8 mouse cellular contexts compared by ENCODE assay signal in the genomic region with DNA sequence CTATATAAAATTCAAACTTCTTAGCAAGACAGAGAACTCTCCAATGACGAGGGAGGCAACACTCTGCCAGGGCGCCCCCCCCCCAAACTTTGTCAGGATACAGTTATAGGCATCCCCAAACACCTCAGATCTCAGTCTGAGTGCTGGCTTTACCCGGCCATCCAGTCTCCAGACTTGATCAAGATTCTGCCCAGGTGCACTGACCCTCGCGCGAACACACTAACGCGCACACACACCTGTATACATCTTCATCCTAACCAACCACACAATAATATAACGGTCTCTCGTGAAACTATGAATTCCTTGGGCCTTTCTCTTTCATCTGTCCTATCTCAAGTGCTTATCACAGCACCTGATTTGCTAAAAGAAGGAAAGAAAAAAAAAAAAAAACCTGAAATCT. TPM values are rescaled to one million over a fixed set of nuclear protein-coding genes. Genes with fewer than 3 reads are reported as not detected.
DNase-seq lines count a peak whose midpoint lies in the region; ATAC-seq and TF ChIP-seq lines count a peak whose summit lies in the region.

No protein-coding gene starts in this region.

- H3K9me3 ChIP-seq in embryonic facial prominence, embryonic 11.5 days (replicated peaks; ENCODE audit: control insufficient read depth, low read length): no peaks in the 10 kb centered on the region
- H3K9me3 ChIP-seq in hindbrain, embryonic 13.5 days: no peaks in the 10 kb centered on the region
- no peaks in the 10 kb centered on the region for H3K9me3 ChIP-seq in midbrain, embryonic 16.5 days (replicated peaks; ENCODE audit: control insufficient read depth, low read length, poor library complexity, severe bottlenecking)

- WGBS in embryonic facial prominence, embryonic 11.5 days: 11% methylated on average over 10 of the region's 10 CpGs
- WGBS in hindbrain, embryonic 13.5 days: 14% methylated on average over 10 of the region's 10 CpGs
- WGBS in midbrain, embryonic 16.5 days: 8% methylated on average over 10 of the region's 10 CpGs

- H3K4me1 ChIP-seq in embryonic facial prominence, embryonic 11.5 days (ENCODE audit: control insufficient read depth, insufficient read depth, low read length): peaks cover 4% of the 10 kb centered on the region; the same call in 1 of the 2 replicates
- peaks cover 27% of the 10 kb centered on the region for H3K4me1 ChIP-seq in hindbrain, embryonic 13.5 days (replicated peaks)
- peaks cover 23% of the 10 kb centered on the region for H3K4me1 ChIP-seq in midbrain, embryonic 16.5 days (ENCODE audit: control insufficient read depth, insufficient read depth, low read length)

- peak overlapping the region; percentile 99; the same call in 1 of the 2 replicates for H3K27ac ChIP-seq in left cerebral cortex, adult 2 months
- H3K27ac ChIP-seq in embryonic facial prominence, embryonic 11.5 days (replicated peaks; ENCODE audit: low read depth, low read length): no peak overlapping the region
- peak overlapping the region; percentile 95 for H3K27ac ChIP-seq in hindbrain, embryonic 13.5 days
- H3K27ac ChIP-seq in midbrain, embryonic 16.5 days (ENCODE audit: low read length): peak overlapping the region; percentile 92

- H3K36me3 ChIP-seq in embryonic facial prominence, embryonic 11.5 days (replicated peaks; ENCODE audit: control insufficient read depth, insufficient read depth, low read depth, low read length): no peaks in the 10 kb centered on the region
- no peaks in the 10 kb centered on the region for H3K36me3 ChIP-seq in hindbrain, embryonic 13.5 days
- no peaks in the 10 kb centered on the region for H3K36me3 ChIP-seq in midbrain, embryonic 16.5 days (ENCODE audit: control insufficient read depth, insufficient read depth, low read length)

- DNase-seq in left cerebral cortex, adult 2 months (ENCODE audit: extremely low spot score in 1 of 2, low spot score in 2 of 2): peak in 1 of 2 experiments; percentile 9
- no peak for DNase-seq in left cerebral cortex, postnatal 4 days
- no peak for DNase-seq in embryonic facial prominence, embryonic 11.5 days (ENCODE audit: low spot score)
- DNase-seq in adrenal gland, adult 2 months: no peak
- DNase-seq in left cerebral cortex, postnatal 10 days (ENCODE audit: extremely low spot score in 1 of 2, low spot score in 2 of 2): no peak
- DNase-seq in left cerebral cortex, postnatal 14 days (ENCODE audit: low spot score in 2 of 2): no peak

- peak overlapping the region; percentile 92 for H3K4me3 ChIP-seq in left cerebral cortex, adult 2 months
- H3K4me3 ChIP-seq in embryonic facial prominence, embryonic 11.5 days (ENCODE audit: low read depth, low read length): peak overlapping the region; percentile 89
- peak overlapping the region; percentile 90 for H3K4me3 ChIP-seq in hindbrain, embryonic 13.5 days
- peak overlapping the region; percentile 77 for H3K4me3 ChIP-seq in midbrain, embryonic 16.5 days (ENCODE audit: low read depth, low read length)

- H3K9ac ChIP-seq in embryonic facial prominence, embryonic 11.5 days (replicated peaks; ENCODE audit: low read length): peak overlapping the region; percentile 83
- H3K9ac ChIP-seq in hindbrain, embryonic 13.5 days: peak overlapping the region; percentile 91
- H3K9ac ChIP-seq in midbrain, embryonic 16.5 days (ENCODE audit: low read depth, low read length): peak overlapping the region; percentile 79

- H3K27me3 ChIP-seq in embryonic facial prominence, embryonic 11.5 days (ENCODE audit: control insufficient read depth, insufficient read depth, low read length): no peaks in the 10 kb centered on the region
- no peaks in the 10 kb centered on the region for H3K27me3 ChIP-seq in hindbrain, embryonic 13.5 days
- no peaks in the 10 kb centered on the region for H3K27me3 ChIP-seq in midbrain, embryonic 16.5 days (ENCODE audit: control insufficient read depth, insufficient read depth, low read depth, low read length)

- peak overlapping the region; percentile 61 for H3K4me2 ChIP-seq in embryonic facial prominence, embryonic 11.5 days (ENCODE audit: low read depth, low read length)
- H3K4me2 ChIP-seq in hindbrain, embryonic 13.5 days: peak overlapping the region; percentile 77
- H3K4me2 ChIP-seq in midbrain, embryonic 16.5 days (ENCODE audit: low read length): peak overlapping the region; percentile 87

- intact Hi-C loops in left cerebral cortex, adult 2 months (cut with DNase I): loop anchor here (2.0 to 10.0 kb wide), 3 partner anchors 41 to 921 kb away; partner anchors contain the start of gene Sft2d2
- intact Hi-C loops in left cerebral cortex, postnatal 4 days (cut with DNase I): loop anchor here (5.0 to 10.0 kb wide), 2 partner anchors 86 to 229 kb away; partner anchors contain the start of genes Dcaf6 and Mpc2
- intact Hi-C loops in left cerebral cortex, postnatal 10 days (cut with DNase I): loop anchor here (2.0 kb wide), 1 partner anchor 47 kb away; no protein-coding TSS in a partner anchor
- intact Hi-C loops in left cerebral cortex, postnatal 14 days (cut with DNase I): loop anchor here (5.0 to 10.0 kb wide), 2 partner anchors 86 to 219 kb away; no protein-coding TSS in a partner anchor

- no peak for TF ChIP-seq CTCF in left cerebral cortex, adult 2 months (IDR thresholded peaks at IDR 0.05)

- ATAC-seq in embryonic facial prominence, embryonic 11.5 days (replicated peaks; ENCODE audit: insufficient number of reproducible peaks, low FRiP score, low TSS enrichment, low read depth): no peak
- no peak for ATAC-seq in hindbrain, embryonic 13.5 days (ENCODE audit: low FRiP score)
- ATAC-seq in midbrain, embryonic 16.5 days: no peak

RNA-seq across cellular contexts. Expression of gene Tiprl, which starts 0.9 kb away (rescaled TPM):
- 10 to 100 TPM; 63.1 to 69.7 TPM for total RNA-seq in left cerebral cortex, adult 2 months (2021)
- total RNA-seq in left cerebral cortex, postnatal 4 days (2021): 10 to 100 TPM; 82.9 to 87.0 TPM
- polyA plus RNA-seq in embryonic facial prominence, embryonic 11.5 days (2014; fragmentation: Nextera tagmentation; extraction: Ambion mirVana): 116 and 120 TPM in 2 replicates
- polyA plus RNA-seq in hindbrain, embryonic 13.5 days (2015; fragmentation: Nextera tagmentation; extraction: Ambion mirVana): 130 and 141 TPM in 2 replicates
- polyA plus RNA-seq in midbrain, embryonic 16.5 days (2015; fragmentation: Nextera tagmentation; extraction: Ambion mirVana): 146 and 160 TPM in 2 replicates
- total RNA-seq in adrenal gland, adult 2 months (2021): 10 to 100 TPM; 45.0 to 46.3 TPM
- 32.6 and 44.9 TPM in 2 replicates for polyA plus RNA-seq in adrenal gland, adult 2 months (2012; rRNA removed)
- total RNA-seq in left cerebral cortex, postnatal 10 days (2021): 10 to 100 TPM; 72.8 to 75.8 TPM
- 10 to 100 TPM; 65.1 to 67.6 TPM for total RNA-seq in left cerebral cortex, postnatal 14 days (2021)

RNA-seq across cellular contexts. Expression of gene Sft2d2, which starts 41.6 kb away (rescaled TPM):
- 10 to 100 TPM; 15.5 to 17.4 TPM for total RNA-seq in left cerebral cortex, adult 2 months (2021)
- total RNA-seq in left cerebral cortex, postnatal 4 days (2021): 1 to 10 TPM; 5.4 to 5.9 TPM
- polyA plus RNA-seq in embryonic facial prominence, embryonic 11.5 days (2014; fragmentation: Nextera tagmentation; extraction: Ambion mirVana): 14.0 and 14.2 TPM in 2 replicates
- 5.2 and 5.8 TPM in 2 replicates for polyA plus RNA-seq in hindbrain, embryonic 13.5 days (2015; fragmentation: Nextera tagmentation; extraction: Ambion mirVana)
- 5.3 and 5.9 TPM in 2 replicates for polyA plus RNA-seq in midbrain, embryonic 16.5 days (2015; fragmentation: Nextera tagmentation; extraction: Ambion mirVana)
- total RNA-seq in adrenal gland, adult 2 months (2021): 10 to 100 TPM; 28.4 to 31.2 TPM
- polyA plus RNA-seq in adrenal gland, adult 2 months (2012; rRNA removed): 22.4 and 29.7 TPM in 2 replicates
- 1 to 10 TPM; 6.8 to 6.9 TPM for total RNA-seq in left cerebral cortex, postnatal 10 days (2021)
- 1 to 10 TPM; 8.1 to 9.5 TPM for total RNA-seq in left cerebral cortex, postnatal 14 days (2021)

RNA-seq across cellular contexts. Expression of gene Gpr161, which starts 59.7 kb away (rescaled TPM):
- total RNA-seq in left cerebral cortex, adult 2 months (2021): 10 to 100 TPM in 1 of 2 experiments, 1 to 10 TPM in 1; 9.9 to 10.3 TPM
- total RNA-seq in left cerebral cortex, postnatal 4 days (2021): 10 to 100 TPM; 53.8 to 56.9 TPM
- polyA plus RNA-seq in embryonic facial prominence, embryonic 11.5 days (2014; fragmentation: Nextera tagmentation; extraction: Ambion mirVana): 2.0 and 2.2 TPM in 2 replicates
- 3.4 and 3.6 TPM in 2 replicates for polyA plus RNA-seq in hindbrain, embryonic 13.5 days (2015; fragmentation: Nextera tagmentation; extraction: Ambion mirVana)
- 4.1 and 4.7 TPM in 2 replicates for polyA plus RNA-seq in midbrain, embryonic 16.5 days (2015; fragmentation: Nextera tagmentation; extraction: Ambion mirVana)
- 1 to 10 TPM in 1 of 2 experiments, under 1 TPM in 1; 0.58 to 1.1 TPM for total RNA-seq in adrenal gland, adult 2 months (2021)
- 0.71 and 0.75 TPM in 2 replicates for polyA plus RNA-seq in adrenal gland, adult 2 months (2012; rRNA removed)
- 10 to 100 TPM; 12.7 to 14.3 TPM for total RNA-seq in left cerebral cortex, postnatal 10 days (2021)
- total RNA-seq in left cerebral cortex, postnatal 14 days (2021): 10 to 100 TPM in 1 of 2 experiments, 1 to 10 TPM in 1; 6.4 to 10.2 TPM
